ENCODE assay signal across 9 mouse cellular contexts in genomic region chr11:33917574-33917973, GRCm38 (mm10). TPM values are rescaled to one million over a fixed set of nuclear protein-coding genes. Genes with fewer than 3 reads are reported as not detected.
DNase-seq lines count a peak whose midpoint lies in the region; ATAC-seq and TF ChIP-seq lines count a peak whose summit lies in the region.
"Had no signal": no experiment of that assay in that cellular context is flagged by ENCODE, and none has a peak within 500 bp of the region (broad histone marks: within the 10 kb centered on the region; RNA-seq: fewer than 3 reads in every experiment).

No protein-coding gene starts in this region.

- no peak for TF ChIP-seq EP300 in liver, embryonic 14.5 days (IDR thresholded peaks at IDR 0.05; ENCODE audit: low read depth)

- H3K4me3 ChIP-seq in liver, embryonic 14.5 days (ENCODE audit: insufficient read depth in 1 of 2, low read depth in 2 of 2, low read length in 2 of 2), result no peak overlapping the region
- H3K4me3 ChIP-seq in neural tube, embryonic 12.5 days, result no peak overlapping the region
- H3K4me3 ChIP-seq: erythroblast, embryonic 14.5 days had no signal

- H3K27me3 ChIP-seq in liver, embryonic 14.5 days (ENCODE audit: control insufficient read depth, insufficient read depth, low read length), result no peaks in the 10 kb centered on the region
- no peaks in the 10 kb centered on the region for H3K27me3 ChIP-seq in neural tube, embryonic 12.5 days (replicated peaks)

- peak; percentile 50 for DNase-seq in A20 (ENCODE audit: low read depth, low spot score)
- DNase-seq in T-cell, adult 2 months (ENCODE audit: low spot score), result peak; percentile 56
- peak; percentile 80 to 86 for DNase-seq in cerebellum, postnatal 25 days
- DNase-seq in gastrocnemius, adult 8-10 months (ENCODE audit: low spot score in 2 of 2), result peak; percentile 28
- peak; percentile 14 to 63 for DNase-seq in kidney, adult 8-10 months
- DNase-seq in liver, embryonic 14.5 days (ENCODE audit: low read depth in 3 of 3, low spot score in 3 of 3), result no peak
- peak; percentile 73 for DNase-seq in thymus, postnatal 14 days

- H3K9me3 ChIP-seq in liver, embryonic 14.5 days (ENCODE audit: control insufficient read depth, low read length), result no peaks in the 10 kb centered on the region
- H3K9me3 ChIP-seq in neural tube, embryonic 12.5 days, result no peaks in the 10 kb centered on the region

- no peak overlapping the region for H3K4me2 ChIP-seq in liver, embryonic 14.5 days (ENCODE audit: low read depth)
- H3K4me2 ChIP-seq in neural tube, embryonic 12.5 days (replicated peaks), result no peak overlapping the region

- peak; percentile 97 for TF ChIP-seq CTCF in liver, embryonic 14.5 days (IDR thresholded peaks at IDR 0.05; ENCODE audit: low read depth)

- no peak overlapping the region for H3K27ac ChIP-seq in liver, embryonic 14.5 days
- no peak overlapping the region for H3K27ac ChIP-seq in neural tube, embryonic 12.5 days

- H3K4me1 ChIP-seq in liver, embryonic 14.5 days (replicated peaks; ENCODE audit: control insufficient read depth in 2 of 2, insufficient read depth in 2 of 2, low read length in 1 of 2), result no peaks in the 10 kb centered on the region
- H3K4me1 ChIP-seq in neural tube, embryonic 12.5 days, result peaks cover 4% of the 10 kb centered on the region; the same call in 1 of the 2 replicates

- H3K9ac ChIP-seq in liver, embryonic 14.5 days (replicated peaks), result no peak overlapping the region
- H3K9ac ChIP-seq in neural tube, embryonic 12.5 days, result no peak overlapping the region

- ATAC-seq in liver, embryonic 14.5 days (ENCODE audit: insufficient read depth), result no peak
- peak; percentile 74 for ATAC-seq in neural tube, embryonic 12.5 days (ENCODE audit: low FRiP score, low read depth)

- no peaks in the 10 kb centered on the region for H3K36me3 ChIP-seq in liver, embryonic 14.5 days (replicated peaks; ENCODE audit: control insufficient read depth, insufficient read depth, low read depth)
- H3K36me3 ChIP-seq in neural tube, embryonic 12.5 days, result no peaks in the 10 kb centered on the region

- 22% methylated on average over 6 of the region's 6 CpGs for WGBS in liver, embryonic 14.5 days (ENCODE audit: insufficient replicate concordance)
- 22% methylated on average over 6 of the region's 6 CpGs for WGBS in neural tube, embryonic 12.5 days

RNA-seq across cellular contexts. Expression of gene Kcnmb1, which starts 45.2 kb away (rescaled TPM):
- under 1 TPM; 0.12 to 0.31 (median 0.15) TPM for total RNA-seq in gastrocnemius, adult 8-10 months (2022)
- polyA plus RNA-seq in liver, embryonic 14.5 days (2012; rRNA removed), result 0.03 TPM in 2 replicates
- polyA plus RNA-seq in liver, embryonic 14.5 days (2014; fragmentation: Nextera tagmentation; extraction: Ambion mirVana), result 0.08 TPM in 1 of 2 replicates, not detected in the other
- polyA plus RNA-seq in neural tube, embryonic 12.5 days (2016; fragmentation: Nextera tagmentation; extraction: Ambion mirVana), result 0.32 and 0.34 TPM in 2 replicates
- polyA plus RNA-seq: erythroblast, embryonic 14.5 days had no signal

Comparison
In these comparisons a context has a peak if more than half of its experiments do, and no peak if none do; other contexts are left out.
1. DNase-seq: peak in A20 (single experiment), T-cell, adult 2 months (single experiment), cerebellum, postnatal 25 days (2 of 2), gastrocnemius, adult 8-10 months (2 of 2), kidney, adult 8-10 months (2 of 2) and thymus, postnatal 14 days (single experiment); none in liver, embryonic 14.5 days (0 of 3).